Mouse (Mus musculus): ENCODE results near the gene Phyh. TPM values are rescaled to one million over a fixed set of nuclear protein-coding genes. Genes with fewer than 3 reads are reported as not detected.

Phyh gene
- 53.7 and 58.0 TPM in 2 replicates for total RNA-seq (2014; fragmentation: Nextera tagmentation)
- 39.0 and 48.8 TPM in 2 replicates for total RNA-seq (2017)

DNA sequence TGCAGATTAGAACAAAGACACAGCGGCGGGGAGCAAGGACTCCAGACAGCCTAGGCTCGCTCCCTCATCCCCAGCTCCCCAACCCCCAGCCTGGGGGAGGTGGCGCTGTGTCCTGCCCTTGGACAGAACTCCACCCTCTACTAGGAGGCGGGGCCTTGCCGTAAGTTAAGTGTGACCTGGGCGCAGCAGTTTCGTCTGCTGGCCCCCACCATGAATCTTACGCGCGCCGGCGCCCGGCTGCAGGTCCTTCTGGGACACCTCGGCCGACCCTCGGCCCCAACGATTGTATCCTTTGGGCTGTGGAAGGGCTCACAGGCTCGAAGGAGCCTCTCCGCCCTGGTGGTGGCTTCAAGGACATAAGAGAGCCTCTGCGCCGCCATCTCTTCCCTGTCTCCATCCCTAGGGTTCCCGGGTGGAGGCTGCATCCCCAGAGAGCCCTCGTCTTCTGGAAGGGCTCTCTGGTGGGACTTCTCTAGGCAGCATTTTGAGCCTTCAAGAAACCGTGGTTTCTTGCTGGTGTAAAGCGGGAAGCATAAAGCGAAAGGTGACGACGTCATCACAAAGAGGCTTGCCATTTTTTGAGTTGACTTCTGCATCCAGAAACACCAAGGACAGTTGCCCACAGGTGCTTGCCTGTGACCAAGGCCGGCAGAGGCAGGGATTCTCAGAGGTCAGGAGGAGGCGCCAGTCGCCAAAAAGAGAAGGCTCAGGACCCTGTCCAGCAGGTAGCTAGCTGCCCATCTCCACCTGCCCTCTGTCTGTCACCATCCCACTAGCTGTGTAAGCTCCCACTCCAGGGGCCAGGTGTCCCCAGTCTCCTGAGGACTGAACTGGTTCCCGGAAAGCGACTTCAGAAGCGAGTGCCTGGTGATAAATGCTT lies at the start of gene Phyh:
TSS of gene Phyh (plus strand) at position 160 of the 880 bp plus-strand sequence.
- peak; percentile 90 for ATAC-seq (replicated peaks; ENCODE audit: poor library complexity, severe bottlenecking)

- ATAC-seq (replicated peaks; ENCODE audit: poor library complexity, severe bottlenecking), result peak; percentile 54
These were observed 46.1 kb upstream of the Phyh start for GRCm38 (mm10) chr2:4872740-4873139.

- ATAC-seq (replicated peaks; ENCODE audit: poor library complexity, severe bottlenecking), result no peak
These were observed 45.5 kb upstream of the Phyh start for GRCm38 (mm10) chr2:4873331-4873730.

DNA sequence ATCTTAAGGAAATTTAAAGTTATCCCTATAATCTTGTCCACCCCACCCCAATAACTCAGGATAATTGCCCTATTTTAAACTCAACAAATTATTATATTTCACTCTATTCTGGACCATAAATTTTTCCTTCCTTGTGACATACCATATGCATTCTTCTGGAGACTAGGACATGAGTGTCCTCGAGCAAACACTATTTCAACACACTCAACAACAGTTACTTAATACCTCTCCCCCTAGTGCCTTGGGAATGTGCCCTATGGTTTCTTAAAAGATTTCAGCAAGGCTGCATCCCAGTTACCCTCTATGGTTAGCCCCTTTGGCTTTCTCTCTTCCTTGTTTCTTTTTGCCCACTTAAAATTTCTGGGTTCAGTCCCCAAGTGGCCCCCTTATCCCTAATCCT lies 43.7 kb upstream of the Phyh start:
- ATAC-seq (replicated peaks; ENCODE audit: poor library complexity, severe bottlenecking), result no peak

GRCm38 (mm10) chr2:4876131-4876530 lies 42.7 kb upstream of the Phyh start:
- no peak for ATAC-seq (replicated peaks; ENCODE audit: poor library complexity, severe bottlenecking)

DNA sequence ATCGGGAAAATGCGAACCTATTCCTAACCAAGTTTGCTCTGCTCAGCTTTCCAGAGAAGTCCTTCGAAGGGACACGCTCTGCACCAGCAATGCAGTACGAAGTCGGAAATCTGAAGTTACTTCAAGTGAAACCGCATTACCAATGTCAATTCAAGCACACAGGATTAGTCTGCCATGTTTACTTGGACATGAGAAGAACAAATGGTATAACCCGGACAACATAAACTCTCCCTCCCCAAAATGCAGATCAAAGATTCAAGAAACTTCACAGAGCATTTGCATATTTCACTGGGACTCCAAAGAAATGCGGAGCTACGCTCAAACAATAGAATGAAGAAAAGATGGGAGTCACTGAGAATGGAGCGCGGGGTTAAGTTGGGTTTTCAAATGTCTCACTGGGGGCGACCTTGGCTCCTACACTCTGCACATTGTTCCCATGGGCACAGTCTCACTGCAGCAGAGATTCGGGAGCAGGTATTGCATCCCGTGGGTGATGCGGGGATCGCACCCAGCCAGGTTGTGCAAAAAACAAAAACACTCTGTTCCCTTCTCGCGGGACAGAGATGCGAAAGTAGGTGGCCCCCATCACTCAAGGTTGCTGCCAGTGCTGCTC lies 38.0 kb upstream of the Phyh start:
- peak; percentile 37 for ATAC-seq (replicated peaks; ENCODE audit: poor library complexity, severe bottlenecking)

DNA sequence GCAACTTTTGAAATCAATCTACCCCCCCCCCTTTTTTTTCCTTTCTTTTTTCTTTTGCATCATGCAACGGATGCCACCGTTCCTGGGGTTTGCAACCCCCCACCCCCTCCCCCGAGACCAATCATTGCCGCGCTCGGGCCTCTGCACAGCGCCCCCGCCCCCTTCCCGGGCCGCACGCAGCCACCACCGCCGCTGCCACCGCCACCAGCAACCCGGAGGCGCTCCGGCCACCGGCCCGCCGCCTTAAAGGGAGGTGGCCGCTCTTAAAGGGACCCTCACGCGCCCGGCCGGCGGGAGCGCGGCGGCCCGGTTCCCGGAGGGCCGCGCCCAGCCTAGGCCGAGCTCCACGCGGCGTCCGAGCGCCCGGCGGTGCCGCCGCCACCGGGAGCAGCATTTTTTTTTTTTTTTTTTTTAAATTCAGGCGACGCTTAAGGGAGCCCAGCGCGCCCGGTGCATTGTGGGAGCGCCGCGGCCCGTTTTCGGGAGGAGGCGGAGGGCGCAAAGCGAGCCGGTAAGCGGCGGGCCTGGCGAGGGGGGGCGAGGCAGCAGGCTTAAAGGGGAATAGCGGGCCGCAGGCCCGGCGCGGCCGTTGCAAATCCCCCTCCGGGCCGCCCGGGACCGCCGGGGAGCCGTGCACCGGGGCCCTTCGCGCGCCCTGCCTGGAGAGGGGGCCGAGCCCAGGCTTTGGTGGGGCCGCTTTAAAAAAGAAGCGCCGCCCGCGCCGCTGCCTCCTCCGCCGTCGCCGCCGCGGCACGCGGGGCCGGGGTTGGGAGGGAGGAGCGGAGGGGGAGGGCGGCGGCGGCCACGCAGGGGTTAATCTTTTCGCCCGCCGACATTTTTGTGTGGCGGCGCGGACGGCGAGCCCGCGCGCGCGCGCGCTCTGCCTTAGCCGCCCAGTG lies 37.2 kb upstream of the Phyh start, which contains the start of gene Sephs1:
TSS of gene Sephs1 (plus strand) at position 215 of the 899 bp plus-strand sequence.
- peak; percentile 72 for ATAC-seq (replicated peaks; ENCODE audit: poor library complexity, severe bottlenecking)

DNA sequence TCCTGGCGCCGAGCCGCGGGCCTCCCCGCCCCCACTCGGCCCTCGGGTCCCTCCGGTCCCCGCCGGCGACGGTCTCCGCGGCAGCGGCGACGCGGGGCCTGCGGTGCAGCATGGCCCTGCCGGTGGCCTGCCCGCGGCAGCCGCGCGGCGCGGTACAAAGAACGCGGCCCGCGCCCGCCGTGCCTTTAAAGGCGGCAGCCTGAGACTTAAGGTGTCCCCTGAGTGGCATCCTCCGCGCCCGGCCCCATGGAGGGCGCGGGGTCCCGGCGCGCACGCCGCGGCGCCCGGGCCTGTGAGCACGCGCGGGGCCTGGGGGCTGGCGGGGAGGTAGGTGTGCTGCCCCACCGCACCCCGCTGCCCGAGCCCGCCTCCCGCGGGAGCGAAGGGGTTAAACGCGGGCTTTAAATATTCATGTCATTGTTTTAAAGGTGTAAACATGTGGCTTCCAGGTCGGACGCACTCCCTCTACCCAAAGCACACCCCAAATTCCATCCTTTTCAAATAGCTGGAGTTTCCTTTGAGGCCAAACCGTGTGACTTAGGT lies 36.5 kb upstream of the Phyh start:
- peak; percentile 43 for ATAC-seq (replicated peaks; ENCODE audit: poor library complexity, severe bottlenecking)

DNA sequence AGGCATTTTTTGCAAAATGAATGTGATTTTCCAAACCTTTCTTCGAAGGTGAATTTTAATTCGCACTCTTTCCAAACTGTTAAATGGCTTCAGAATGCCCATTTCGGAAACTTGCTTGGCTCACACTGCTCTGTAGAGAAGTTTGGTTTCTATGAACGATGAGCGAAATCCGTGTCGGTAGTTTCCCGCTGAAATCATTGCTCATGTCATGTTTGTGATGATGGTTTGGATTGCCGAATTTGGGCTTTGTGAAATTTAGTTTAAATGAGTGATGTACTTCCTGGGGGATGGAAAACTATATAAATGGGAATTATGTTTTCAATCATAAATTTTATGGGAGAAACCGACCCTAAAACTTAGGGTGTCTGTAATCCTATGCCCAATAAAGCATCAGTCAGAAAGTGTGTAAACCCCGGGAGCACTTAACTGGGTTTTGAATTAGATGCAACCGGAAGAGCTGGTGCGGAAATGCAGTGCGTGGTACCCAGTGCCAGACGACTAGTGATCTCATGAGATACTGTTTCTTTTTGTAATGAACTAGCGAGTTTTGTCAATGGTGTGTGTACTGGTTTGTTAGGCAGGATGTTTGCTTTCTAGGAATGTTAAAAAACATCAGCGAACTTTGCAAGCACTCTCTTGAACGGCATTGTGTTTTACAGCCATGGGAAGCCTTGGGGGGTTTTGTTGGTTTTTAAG lies 35.7 kb upstream of the Phyh start:
- ATAC-seq (replicated peaks; ENCODE audit: poor library complexity, severe bottlenecking), result no peak

- ATAC-seq (replicated peaks; ENCODE audit: poor library complexity, severe bottlenecking), result no peak
These were observed 31.9 kb upstream of the Phyh start for GRCm38 (mm10) chr2:4886896-4887295.

DNA sequence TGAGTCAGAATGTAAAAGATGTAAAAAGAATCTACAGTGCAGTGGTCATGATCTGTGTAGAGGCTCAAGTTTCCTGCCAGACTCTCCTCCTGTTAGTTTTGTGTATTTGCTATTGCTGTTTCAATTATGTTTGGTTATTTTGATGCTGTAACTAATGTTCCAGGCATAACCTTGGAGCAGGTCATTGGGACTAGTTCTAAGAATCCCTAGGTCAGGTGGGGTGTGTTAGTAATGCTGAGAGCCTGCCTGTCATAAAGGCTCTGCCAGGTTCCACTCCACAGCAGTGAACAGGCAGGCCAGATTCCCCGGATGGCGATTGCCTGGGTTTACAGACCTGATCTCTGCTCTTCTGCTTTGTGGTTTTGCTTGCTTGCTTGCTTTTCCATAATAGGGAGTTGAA lies 23.2 kb upstream of the Phyh start:
- no peak for ATAC-seq (replicated peaks; ENCODE audit: poor library complexity, severe bottlenecking)

GRCm38 (mm10) chr2:4896970-4897369 lies 21.8 kb upstream of the Phyh start:
- ATAC-seq (replicated peaks; ENCODE audit: poor library complexity, severe bottlenecking), result no peak

GRCm38 (mm10) chr2:4900624-4901023 lies 18.2 kb upstream of the Phyh start:
- ATAC-seq (replicated peaks; ENCODE audit: poor library complexity, severe bottlenecking), result no peak

DNA sequence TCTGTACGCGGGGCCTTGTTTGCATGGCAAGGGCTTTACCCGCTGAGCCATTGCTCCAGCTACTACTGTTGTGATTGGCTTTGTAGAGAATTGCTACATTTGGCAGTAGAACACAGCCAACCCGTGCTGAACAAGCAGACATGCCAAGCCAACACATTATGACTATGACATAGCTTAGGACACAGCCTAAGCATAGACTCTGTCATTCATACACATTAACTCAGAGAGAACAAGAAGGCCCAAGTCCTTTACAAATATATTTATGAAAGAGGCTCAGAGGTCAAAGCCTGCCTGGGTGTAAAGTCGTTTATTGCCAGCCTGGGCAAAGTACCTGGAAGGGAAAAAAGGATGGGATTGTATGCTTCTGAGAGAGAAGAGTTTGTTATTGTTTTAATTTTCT lies 16.5 kb upstream of the Phyh start:
- ATAC-seq (replicated peaks; ENCODE audit: poor library complexity, severe bottlenecking), result no peak

GRCm38 (mm10) chr2:4907120-4907519 lies 11.7 kb upstream of the Phyh start:
- no peak for ATAC-seq (replicated peaks; ENCODE audit: poor library complexity, severe bottlenecking)

GRCm38 (mm10) chr2:4907916-4908315 lies 10.9 kb upstream of the Phyh start:
- ATAC-seq (replicated peaks; ENCODE audit: poor library complexity, severe bottlenecking), result no peak

GRCm38 (mm10) chr2:4908771-4909315 lies 10.0 kb upstream of the Phyh start:
- no peak for ATAC-seq (replicated peaks; ENCODE audit: poor library complexity, severe bottlenecking)

DNA sequence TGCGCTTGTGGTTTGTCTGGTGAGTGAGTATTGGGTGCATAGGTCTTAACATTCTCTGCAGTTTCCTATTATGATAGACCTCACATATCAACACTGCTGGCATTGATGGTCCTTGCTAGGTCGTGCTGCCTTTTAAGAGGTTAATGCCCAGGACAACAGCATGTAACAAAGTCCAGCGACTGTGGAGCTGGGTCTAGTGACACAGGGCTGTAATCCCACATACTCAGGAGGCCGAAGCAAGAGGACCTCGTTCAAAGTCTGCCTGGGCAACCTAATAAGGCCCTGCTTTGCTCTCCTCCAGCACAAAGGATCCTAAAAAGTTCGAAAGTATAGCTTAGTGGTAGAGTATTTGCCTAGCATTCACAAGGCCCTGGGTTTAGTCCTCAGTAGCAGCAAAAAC lies 8.9 kb upstream of the Phyh start:
- ATAC-seq (replicated peaks; ENCODE audit: poor library complexity, severe bottlenecking), result no peak

GRCm38 (mm10) chr2:4910521-4910920 lies 8.3 kb upstream of the Phyh start:
- no peak for ATAC-seq (replicated peaks; ENCODE audit: poor library complexity, severe bottlenecking)

All from granulocyte monocyte progenitor cell, adult 5-6 weeks (primary cell).